Mouse (Mus musculus): ENCODE results near the gene 1700113H08Rik. TPM values are rescaled to one million over a fixed set of nuclear protein-coding genes. Genes with fewer than 3 reads are reported as not detected.
A peak's percentile ranks its signal among the peaks of the same experiment; 100 is the strongest.

1700113H08Rik gene
- polyA plus RNA-seq (2014; fragmentation: Nextera tagmentation; extraction: Ambion mirVana): 0.65 TPM in 1 of 2 replicates, not detected in the other

- H3K27ac ChIP-seq (replicated peaks; ENCODE audit: low read depth, low read length): 0 out of 2 replicates have a peak within 1 kb of the TSS, but pooled peaks have one; percentile 20
- peak within 1 kb of the TSS; percentile 48 for H3K4me3 ChIP-seq (ENCODE audit: low read depth, low read length)
- H3K4me1 ChIP-seq (ENCODE audit: control insufficient read depth, insufficient read depth, low read length): no peaks in the 10 kb centered on the region; the same call in 1 of the 2 replicates
- DNase-seq (ENCODE audit: low spot score) (peak; percentile 50), ATAC-seq (replicated peaks; ENCODE audit: insufficient number of reproducible peaks, low FRiP score, low TSS enrichment, low read depth) (peak; percentile 66)
- no peaks in the 10 kb centered on the region for H3K9me3 ChIP-seq (replicated peaks; ENCODE audit: control insufficient read depth, low read length)
- no peaks in the 10 kb centered on the region for H3K36me3 ChIP-seq (replicated peaks; ENCODE audit: control insufficient read depth, insufficient read depth, low read depth, low read length)
- peak within 1 kb of the TSS; percentile 61 for H3K9ac ChIP-seq (replicated peaks; ENCODE audit: low read length)
- 6% methylated on average over 15 of the region's 15 CpGs for WGBS
- peak within 1 kb of the TSS; percentile 91 for H3K4me2 ChIP-seq (ENCODE audit: low read depth, low read length)
- no peaks in the 10 kb centered on the region for H3K27me3 ChIP-seq (ENCODE audit: control insufficient read depth, insufficient read depth, low read length)
These were observed at the start of gene 1700113H08Rik for GRCm38 (mm10) chr10:87057500-87058250. Gene 1700113H08Rik (plus strand): TSS chr10:87058045.

GRCm38 (mm10) chr10:87008215-87008499, 49.7 kb upstream of the 1700113H08Rik start:
- no peaks in the 10 kb centered on the region for H3K4me1 ChIP-seq (ENCODE audit: control insufficient read depth, insufficient read depth, low read length)
- H3K27me3 ChIP-seq (ENCODE audit: control insufficient read depth, insufficient read depth, low read length): no peaks in the 10 kb centered on the region
- H3K27ac ChIP-seq (replicated peaks; ENCODE audit: low read depth, low read length): no peak overlapping the region
- H3K9ac ChIP-seq (replicated peaks; ENCODE audit: low read length): no peak overlapping the region
- no peak for ATAC-seq (replicated peaks; ENCODE audit: insufficient number of reproducible peaks, low FRiP score, low TSS enrichment, low read depth)
- DNase-seq (ENCODE audit: low spot score): no peak
- no peak overlapping the region for H3K4me2 ChIP-seq (ENCODE audit: low read depth, low read length)
- no peaks in the 10 kb centered on the region for H3K9me3 ChIP-seq (replicated peaks; ENCODE audit: control insufficient read depth, low read length)
- no peak overlapping the region for H3K4me3 ChIP-seq (ENCODE audit: low read depth, low read length)
- no peaks in the 10 kb centered on the region for H3K36me3 ChIP-seq (replicated peaks; ENCODE audit: control insufficient read depth, insufficient read depth, low read depth, low read length)
- 89% methylated on average over 3 of the region's 3 CpGs for WGBS

GRCm38 (mm10) chr10:87012087-87012486, 45.8 kb upstream of the 1700113H08Rik start:
- Histone ChIP-seq H3K4me2 (ENCODE audit: low read depth, low read length) (no peak overlapping the region), H3K27ac (replicated peaks; ENCODE audit: low read depth, low read length) (no peak overlapping the region), H3K4me1 (ENCODE audit: control insufficient read depth, insufficient read depth, low read length) (no peaks in the 10 kb centered on the region), H3K9me3 (replicated peaks; ENCODE audit: control insufficient read depth, low read length) (no peaks in the 10 kb centered on the region), H3K27me3 (ENCODE audit: control insufficient read depth, insufficient read depth, low read length) (no peaks in the 10 kb centered on the region), H3K36me3 (replicated peaks; ENCODE audit: control insufficient read depth, insufficient read depth, low read depth, low read length) (no peaks in the 10 kb centered on the region), H3K9ac (replicated peaks; ENCODE audit: low read length) (no peak overlapping the region), H3K4me3 (ENCODE audit: low read depth, low read length) (no peak overlapping the region)
- 88% methylated on average over 7 of the region's 7 CpGs for WGBS
- no peak for ATAC-seq (replicated peaks; ENCODE audit: insufficient number of reproducible peaks, low FRiP score, low TSS enrichment, low read depth)
- DNase-seq (ENCODE audit: low spot score): no peak

- 81% methylated on average over 7 of the region's 7 CpGs for WGBS
- Histone ChIP-seq H3K4me2 (ENCODE audit: low read depth, low read length) (no peak overlapping the region), H3K36me3 (replicated peaks; ENCODE audit: control insufficient read depth, insufficient read depth, low read depth, low read length) (no peaks in the 10 kb centered on the region), H3K27ac (replicated peaks; ENCODE audit: low read depth, low read length) (no peak overlapping the region), H3K4me1 (ENCODE audit: control insufficient read depth, insufficient read depth, low read length) (no peaks in the 10 kb centered on the region), H3K9me3 (replicated peaks; ENCODE audit: control insufficient read depth, low read length) (no peaks in the 10 kb centered on the region), H3K9ac (replicated peaks; ENCODE audit: low read length) (no peak overlapping the region), H3K4me3 (ENCODE audit: low read depth, low read length) (no peak overlapping the region), H3K27me3 (ENCODE audit: control insufficient read depth, insufficient read depth, low read length) (no peaks in the 10 kb centered on the region)
- no peak for ATAC-seq (replicated peaks; ENCODE audit: insufficient number of reproducible peaks, low FRiP score, low TSS enrichment, low read depth)
- DNase-seq (ENCODE audit: low spot score): no peak
These were observed 43.4 kb upstream of the 1700113H08Rik start for GRCm38 (mm10) chr10:87014391-87014965.

- H3K36me3 ChIP-seq (replicated peaks; ENCODE audit: control insufficient read depth, insufficient read depth, low read depth, low read length): no peaks in the 10 kb centered on the region
- no peaks in the 10 kb centered on the region for H3K4me1 ChIP-seq (ENCODE audit: control insufficient read depth, insufficient read depth, low read length)
- H3K4me3 ChIP-seq (ENCODE audit: low read depth, low read length): no peak overlapping the region
- no peak overlapping the region for H3K27ac ChIP-seq (replicated peaks; ENCODE audit: low read depth, low read length)
- H3K9me3 ChIP-seq (replicated peaks; ENCODE audit: control insufficient read depth, low read length): no peaks in the 10 kb centered on the region
- no peak for ATAC-seq (replicated peaks; ENCODE audit: insufficient number of reproducible peaks, low FRiP score, low TSS enrichment, low read depth)
- H3K27me3 ChIP-seq (ENCODE audit: control insufficient read depth, insufficient read depth, low read length): no peaks in the 10 kb centered on the region
- WGBS: 68% methylated on average over 5 of the region's 5 CpGs
- no peak overlapping the region for H3K9ac ChIP-seq (replicated peaks; ENCODE audit: low read length)
- H3K4me2 ChIP-seq (ENCODE audit: low read depth, low read length): no peak overlapping the region
- no peak for DNase-seq (ENCODE audit: low spot score)
These were observed 42.4 kb upstream of the 1700113H08Rik start for GRCm38 (mm10) chr10:87015403-87015802.

- DNase-seq (ENCODE audit: low spot score) (peak; percentile 18), ATAC-seq (replicated peaks; ENCODE audit: insufficient number of reproducible peaks, low FRiP score, low TSS enrichment, low read depth) (peak; percentile 71; the same call in 1 of the 2 replicates)
- Histone ChIP-seq H3K9me3 (replicated peaks; ENCODE audit: control insufficient read depth, low read length) (no peaks in the 10 kb centered on the region), H3K4me2 (ENCODE audit: low read depth, low read length) (no peak overlapping the region), H3K4me3 (ENCODE audit: low read depth, low read length) (no peak overlapping the region), H3K9ac (replicated peaks; ENCODE audit: low read length) (no peak overlapping the region), H3K27me3 (ENCODE audit: control insufficient read depth, insufficient read depth, low read length) (no peaks in the 10 kb centered on the region), H3K27ac (replicated peaks; ENCODE audit: low read depth, low read length) (no peak overlapping the region), H3K4me1 (ENCODE audit: control insufficient read depth, insufficient read depth, low read length) (no peaks in the 10 kb centered on the region), H3K36me3 (replicated peaks; ENCODE audit: control insufficient read depth, insufficient read depth, low read depth, low read length) (no peaks in the 10 kb centered on the region)
- 58% methylated on average over 9 of the region's 9 CpGs for WGBS
These were observed 41.6 kb upstream of the 1700113H08Rik start for GRCm38 (mm10) chr10:87016151-87016692.

GRCm38 (mm10) chr10:87018876-87019275, 39.0 kb upstream of the 1700113H08Rik start:
- H3K27me3 ChIP-seq (ENCODE audit: control insufficient read depth, insufficient read depth, low read length): no peaks in the 10 kb centered on the region
- no peak overlapping the region for H3K27ac ChIP-seq (replicated peaks; ENCODE audit: low read depth, low read length)

GRCm38 (mm10) chr10:87020711-87021110, 37.1 kb upstream of the 1700113H08Rik start:
- no peaks in the 10 kb centered on the region for H3K27me3 ChIP-seq (ENCODE audit: control insufficient read depth, insufficient read depth, low read length)
- no peak overlapping the region for H3K4me3 ChIP-seq (ENCODE audit: low read depth, low read length)
- H3K9ac ChIP-seq (replicated peaks; ENCODE audit: low read length): no peak overlapping the region
- no peak for ATAC-seq (replicated peaks; ENCODE audit: insufficient number of reproducible peaks, low FRiP score, low TSS enrichment, low read depth)
- no peak overlapping the region for H3K27ac ChIP-seq (replicated peaks; ENCODE audit: low read depth, low read length)
- 72% methylated on average over 15 of the region's 16 CpGs for WGBS
- H3K4me1 ChIP-seq (ENCODE audit: control insufficient read depth, insufficient read depth, low read length): no peaks in the 10 kb centered on the region
- peak; percentile 39 for DNase-seq (ENCODE audit: low spot score)
- no peaks in the 10 kb centered on the region for H3K36me3 ChIP-seq (replicated peaks; ENCODE audit: control insufficient read depth, insufficient read depth, low read depth, low read length)
- H3K4me2 ChIP-seq (ENCODE audit: low read depth, low read length): no peak overlapping the region
- H3K9me3 ChIP-seq (replicated peaks; ENCODE audit: control insufficient read depth, low read length): no peaks in the 10 kb centered on the region

More at GRCm38 (mm10) chr10:87018876-87019275, 39.0 kb upstream of the 1700113H08Rik start:
- Histone ChIP-seq H3K36me3 (replicated peaks; ENCODE audit: control insufficient read depth, insufficient read depth, low read depth, low read length) (no peaks in the 10 kb centered on the region), H3K9me3 (replicated peaks; ENCODE audit: control insufficient read depth, low read length) (no peaks in the 10 kb centered on the region), H3K4me1 (ENCODE audit: control insufficient read depth, insufficient read depth, low read length) (no peaks in the 10 kb centered on the region), H3K9ac (replicated peaks; ENCODE audit: low read length) (no peak overlapping the region), H3K4me3 (ENCODE audit: low read depth, low read length) (no peak overlapping the region), H3K4me2 (ENCODE audit: low read depth, low read length) (no peak overlapping the region)
- ATAC-seq (replicated peaks; ENCODE audit: insufficient number of reproducible peaks, low FRiP score, low TSS enrichment, low read depth): no peak
- WGBS: 76% methylated on average over 9 of the region's 9 CpGs
- DNase-seq (ENCODE audit: low spot score): no peak
